Mouse (Mus musculus) kidney, postnatal 14 days (tissue): Measurements from ENCODE around the gene Agmat.

ENCODE experiments used
- DNase-seq: peaks from one replicate; pipeline ENCODE4 v3.0.0; 2022; ENCODE audit warnings: mixed read lengths

Agmat gene

GRCm38 (mm10) chr4:141746578-141747346 lies at the start of gene Agmat:
TSS of gene Agmat (plus strand) at chr4:141746672.
- DNase-seq, result peak; percentile 32

- DNase-seq, result no peak
These were observed 41.8 kb upstream of the Agmat start for GRCm38 (mm10) chr4:141704625-141705024.

GRCm38 (mm10) chr4:141705331-141705730 lies 41.1 kb upstream of the Agmat start:
- DNase-seq, result peak; percentile 43

GRCm38 (mm10) chr4:141708005-141708404 lies 38.5 kb upstream of the Agmat start:
- DNase-seq, result no peak

GRCm38 (mm10) chr4:141708971-141709370 lies 37.5 kb upstream of the Agmat start:
- DNase-seq, result no peak

- no peak for DNase-seq
These were observed 35.2 kb upstream of the Agmat start for GRCm38 (mm10) chr4:141711250-141711649.

DNA sequence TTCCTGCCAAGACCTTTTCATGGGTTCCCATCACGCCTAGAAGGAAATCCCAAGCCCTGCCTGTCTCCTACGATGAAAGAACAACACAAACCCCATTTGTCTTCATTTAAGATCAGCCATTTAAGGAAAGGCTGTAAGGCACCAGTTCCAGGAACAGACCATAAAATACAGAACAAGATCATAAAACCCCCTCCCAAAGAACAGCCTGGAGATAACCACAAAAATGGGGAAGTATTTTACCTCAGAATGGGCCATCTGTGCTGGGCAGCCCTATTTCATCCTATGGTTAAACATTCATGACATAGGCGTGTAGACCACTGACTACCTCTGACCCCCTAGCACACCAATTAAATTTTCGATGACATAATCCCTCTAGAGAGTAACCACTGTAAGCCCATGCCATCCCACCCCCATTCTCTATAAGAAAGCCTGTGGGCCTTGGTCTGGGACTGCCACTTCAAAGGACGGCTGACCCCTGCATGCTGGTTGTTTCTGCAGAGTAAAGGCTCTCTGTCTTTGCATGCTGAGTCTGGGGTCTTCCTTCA lies 32.8 kb upstream of the Agmat start:
- DNase-seq, result no peak

- DNase-seq, result peak; percentile 28
These were observed 31.4 kb upstream of the Agmat start for GRCm38 (mm10) chr4:141715027-141715426.

DNA sequence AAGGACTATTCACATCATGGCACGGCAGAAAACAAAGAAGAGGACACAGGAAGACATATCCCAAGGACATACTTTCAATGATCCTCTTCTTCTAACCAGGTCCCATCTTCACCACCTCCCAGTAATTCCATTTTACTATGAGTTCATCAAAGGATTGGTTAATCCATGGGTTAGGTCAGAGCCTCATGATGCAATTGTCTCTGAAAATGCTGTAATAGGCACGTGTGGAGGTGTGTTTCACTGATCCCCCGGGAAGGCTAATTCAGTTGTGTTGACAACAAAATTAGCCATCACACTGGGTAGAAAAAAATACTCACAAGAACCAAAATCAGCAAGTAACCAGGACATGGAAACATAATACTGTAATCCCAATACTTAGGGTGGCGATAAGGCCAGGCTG lies 28.8 kb upstream of the Agmat start:
- no peak for DNase-seq

- DNase-seq, result no peak
These were observed 27.2 kb upstream of the Agmat start for GRCm38 (mm10) chr4:141719304-141719703.

GRCm38 (mm10) chr4:141720761-141721523 lies 25.5 kb upstream of the Agmat start:
- no peak for DNase-seq

- no peak for DNase-seq
These were observed 24.5 kb upstream of the Agmat start for GRCm38 (mm10) chr4:141721961-141722360.

DNA sequence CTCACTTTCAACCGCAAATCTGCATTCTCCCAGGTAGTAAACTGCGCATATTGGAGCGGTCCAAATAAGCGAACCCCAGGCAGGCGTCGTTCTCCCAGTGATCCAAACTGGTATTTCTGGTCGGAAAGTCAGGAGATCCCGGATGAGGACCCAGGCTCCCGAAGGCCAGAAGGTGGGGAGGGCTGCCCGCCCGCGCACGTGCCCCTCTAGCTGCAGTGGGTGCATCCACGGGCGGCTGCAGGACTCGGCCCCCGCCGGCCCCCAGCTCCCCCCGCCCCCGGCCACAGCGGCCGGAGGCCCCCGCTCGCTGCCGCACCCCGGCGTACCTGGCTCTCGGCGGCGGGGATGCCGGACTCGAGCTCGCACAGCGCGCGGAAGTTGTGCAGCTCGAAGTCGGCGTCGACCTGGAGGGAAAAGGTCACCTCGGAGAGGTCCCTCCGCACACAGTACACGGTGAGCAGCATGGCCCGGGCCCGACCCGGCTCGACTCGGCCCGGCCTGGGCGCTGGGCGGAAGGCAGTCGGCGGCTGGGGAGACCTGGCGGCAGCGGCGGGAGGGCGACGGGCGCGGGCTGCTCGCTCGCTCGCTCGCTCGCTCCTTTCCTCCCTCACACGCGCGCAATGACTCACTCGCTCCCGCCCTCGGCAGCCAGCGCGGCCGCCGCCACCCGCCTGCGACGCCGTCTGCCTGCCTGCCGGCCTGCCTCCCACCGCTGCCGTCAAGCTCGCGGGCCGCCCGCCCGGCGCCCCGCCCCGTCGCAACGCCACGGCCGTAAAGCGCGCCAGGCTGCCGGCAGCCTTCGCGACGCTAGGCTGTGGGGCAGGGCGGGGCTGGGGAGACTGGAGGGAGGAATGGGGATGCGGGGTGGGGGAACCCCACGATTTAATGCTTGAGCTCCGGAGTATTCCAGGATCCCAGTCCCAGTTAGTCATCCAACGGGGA lies 23.5 kb upstream of the Agmat start, which contains the start of gene Ddi2:
Gene Ddi2 (minus strand): TSS at position 689 of the 942 bp plus-strand sequence.
- peak; percentile 96 for DNase-seq

GRCm38 (mm10) chr4:141723673-141724068 lies 22.8 kb upstream of the Agmat start:
- DNase-seq, result no peak

DNA sequence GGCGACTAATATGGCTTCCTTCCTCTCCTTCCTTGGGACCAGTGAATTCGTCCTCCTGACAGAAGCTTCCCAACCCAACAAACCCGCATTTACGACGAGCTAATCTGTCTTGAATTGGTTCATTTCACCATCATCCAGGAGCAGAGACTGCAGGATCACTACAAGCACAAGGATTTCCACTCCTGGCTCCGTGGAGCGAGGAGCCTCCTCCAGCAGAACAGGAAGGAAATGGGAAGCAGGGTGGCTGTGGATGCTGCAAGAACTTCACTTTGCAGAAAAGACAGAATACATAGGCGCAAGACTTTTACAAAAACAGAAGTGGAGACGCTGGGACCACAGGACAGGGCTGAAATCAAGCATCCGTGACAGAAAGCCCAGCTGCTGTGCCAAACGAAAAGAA lies 21.9 kb upstream of the Agmat start:
- DNase-seq, result no peak

- no peak for DNase-seq
These were observed 21.2 kb upstream of the Agmat start for GRCm38 (mm10) chr4:141725277-141725676.

GRCm38 (mm10) chr4:141725738-141726137 lies 20.7 kb upstream of the Agmat start:
- DNase-seq, result peak; percentile 60

DNA sequence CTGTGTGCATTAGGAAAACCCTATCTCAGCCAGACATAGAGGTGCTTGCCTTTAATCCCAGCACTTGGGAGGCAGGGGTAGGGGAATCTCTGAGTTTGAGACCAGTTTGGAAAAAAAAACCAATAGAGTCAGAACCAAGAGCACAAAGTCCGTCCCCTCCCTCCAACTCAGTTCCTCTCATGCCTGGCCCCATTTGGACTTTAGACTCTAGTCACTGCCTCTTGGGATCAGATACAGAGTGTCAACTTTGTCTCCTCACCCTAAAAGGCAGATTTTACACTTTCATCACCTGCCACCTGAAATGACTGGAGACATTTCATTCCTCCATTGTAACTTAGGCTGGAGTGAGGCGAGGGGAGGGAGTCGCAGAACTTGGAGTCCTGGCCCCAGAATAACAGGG lies 17.2 kb upstream of the Agmat start:
- peak; percentile 53 for DNase-seq

GRCm38 (mm10) chr4:141730401-141730800 lies 16.1 kb upstream of the Agmat start:
- DNase-seq, result no peak

- DNase-seq, result no peak
These were observed 14.7 kb upstream of the Agmat start for GRCm38 (mm10) chr4:141731766-141732165.

- DNase-seq, result peak; percentile 94
These were observed 11.8 kb upstream of the Agmat start for GRCm38 (mm10) chr4:141734446-141735205.

- no peak for DNase-seq
These were observed 11.3 kb upstream of the Agmat start for GRCm38 (mm10) chr4:141735206-141735560.
